Mouse (Mus musculus) heart, adult 2 months (tissue): ENCODE measurements around the gene Erap1.
"Not testable (repeated sequence)": the region's sequence is repeated elsewhere in the genome, so short reads cannot be mapped to it uniquely, and the experiment has no call there.

Experiments used
- CTCF ChIP-seq: fragments of 200-600 bp; IDR thresholded peaks from 2 replicates; pipeline ENCODE4 v1.8.1; 2022; ENCODE audit warnings: antibody characterized with exemption, mild to moderate bottlenecking, moderate library complexity
- EP300 ChIP-seq: fragments of 200-500 bp; IDR thresholded peaks from 2 replicates; pipeline ENCODE4 v1.6.1; 2011; ENCODE audit warnings: low read depth, low read length, control low read depth; ENCODE audit not compliant: insufficient read depth
- POLR2A ChIP-seq: fragments of 200-500 bp; IDR thresholded peaks from 2 replicates; pipeline ENCODE4 v1.6.1; 2011; ENCODE audit warnings: mild to moderate bottlenecking, low read depth, low read length, control low read depth; ENCODE audit not compliant: insufficient read depth

GRCm38 (mm10) chr13:74591401-74591821, 48.0 kb upstream of the Erap1 start:
- TF ChIP-seq POLR2A, CTCF, EP300: not testable (repeated sequence)
